Mouse (Mus musculus) frontal cortex, postnatal 14 days (tissue): ENCODE results near the gene Grap.

Experiments
- DNase-seq, 2 experiments: peaks; one replicate each; pipeline ENCODE4 v3.0.0; 2022; ENCODE audit warnings: low spot score in 2 of 2

Gene Grap

DNA sequence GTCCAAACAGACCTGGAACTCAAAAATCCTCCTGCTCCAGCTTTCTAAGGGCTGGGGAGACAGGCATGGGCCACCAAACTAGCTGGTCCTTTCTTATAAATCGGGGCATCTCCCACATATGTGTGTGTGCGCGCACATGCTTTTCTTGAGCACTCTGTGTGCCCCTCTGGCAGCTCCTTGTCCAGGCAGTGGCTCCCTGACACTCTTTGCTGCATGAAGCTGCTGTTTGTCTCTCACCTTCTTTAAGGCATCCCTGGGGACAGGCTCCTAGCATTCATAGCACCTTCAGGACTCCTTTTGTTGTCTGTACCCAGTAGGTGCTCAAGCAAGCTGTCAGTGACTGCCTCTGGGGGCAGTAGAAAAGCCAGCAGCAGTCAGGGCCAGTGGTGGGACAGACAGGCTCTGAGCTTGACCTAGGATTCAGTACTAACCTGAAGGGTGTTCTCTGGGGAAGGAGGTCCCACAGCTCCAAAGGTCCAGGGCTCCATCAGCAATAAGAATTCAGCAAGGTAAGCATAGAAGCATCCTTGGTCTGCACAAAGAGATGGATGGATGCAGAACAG lies 5.4 kb downstream of the Grap start:
- no peak for DNase-seq

DNA sequence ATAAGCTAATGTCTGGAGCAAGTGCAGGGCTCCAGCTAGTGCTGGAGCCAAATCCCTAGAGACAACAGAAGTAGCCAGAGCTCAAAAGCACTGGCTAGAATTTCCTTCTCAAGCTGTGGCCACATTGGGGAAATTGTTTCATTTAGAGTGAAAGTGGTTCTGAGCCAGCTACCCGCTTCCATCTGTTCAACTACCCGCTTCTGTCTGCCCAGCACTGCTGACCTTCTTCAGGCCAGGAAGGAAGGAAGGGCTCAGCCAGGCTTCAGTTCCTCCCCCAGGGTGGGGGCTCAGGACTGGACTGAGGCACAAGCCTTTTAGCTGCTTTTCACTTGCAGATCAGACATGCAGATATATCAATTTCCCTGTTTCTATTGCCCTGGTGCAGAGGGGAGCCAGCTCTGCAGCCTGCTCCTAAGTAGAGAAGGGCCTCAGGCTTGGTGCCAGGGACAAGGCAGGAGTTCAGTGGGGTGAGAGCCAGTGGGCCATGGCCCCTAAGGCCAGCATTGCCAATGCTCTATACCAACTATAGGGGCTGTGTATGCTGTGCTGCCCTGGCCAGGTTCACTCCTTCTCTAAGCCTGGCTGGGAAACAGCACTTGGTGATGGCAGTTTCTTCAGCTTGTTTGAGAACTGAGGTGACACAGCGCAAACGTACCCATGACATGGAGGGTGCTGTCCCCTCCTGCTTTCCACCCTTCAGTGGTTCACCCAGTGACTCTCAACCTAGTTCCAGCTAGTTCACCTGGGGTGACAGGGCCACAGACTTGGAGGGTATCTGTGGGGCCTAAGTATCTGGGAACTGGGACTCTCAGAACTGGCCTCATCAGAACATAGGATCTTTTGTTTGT lies 6.2 kb downstream of the Grap start:
- DNase-seq = peak in 1 of 2 experiments; percentile 26

DNA sequence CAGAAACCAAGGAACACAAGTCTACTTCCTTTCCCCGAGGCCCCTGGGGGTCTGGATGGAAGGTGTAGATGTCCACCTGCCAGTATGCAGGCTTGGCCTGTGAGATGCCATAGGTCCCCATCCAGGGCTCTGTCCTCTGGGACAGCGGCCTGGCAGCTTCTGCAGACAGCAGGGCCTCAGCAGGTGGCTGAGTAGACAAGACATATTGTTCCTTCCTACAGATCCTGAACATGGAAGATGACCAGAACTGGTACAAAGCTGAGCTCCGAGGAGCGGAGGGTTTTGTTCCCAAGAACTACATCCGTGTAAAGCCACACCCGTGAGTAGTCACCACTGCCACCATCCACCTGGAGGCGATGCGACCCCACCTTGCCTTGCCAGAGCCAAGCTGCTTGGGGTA lies 6.9 kb downstream of the Grap start:
- DNase-seq = no peak

DNA sequence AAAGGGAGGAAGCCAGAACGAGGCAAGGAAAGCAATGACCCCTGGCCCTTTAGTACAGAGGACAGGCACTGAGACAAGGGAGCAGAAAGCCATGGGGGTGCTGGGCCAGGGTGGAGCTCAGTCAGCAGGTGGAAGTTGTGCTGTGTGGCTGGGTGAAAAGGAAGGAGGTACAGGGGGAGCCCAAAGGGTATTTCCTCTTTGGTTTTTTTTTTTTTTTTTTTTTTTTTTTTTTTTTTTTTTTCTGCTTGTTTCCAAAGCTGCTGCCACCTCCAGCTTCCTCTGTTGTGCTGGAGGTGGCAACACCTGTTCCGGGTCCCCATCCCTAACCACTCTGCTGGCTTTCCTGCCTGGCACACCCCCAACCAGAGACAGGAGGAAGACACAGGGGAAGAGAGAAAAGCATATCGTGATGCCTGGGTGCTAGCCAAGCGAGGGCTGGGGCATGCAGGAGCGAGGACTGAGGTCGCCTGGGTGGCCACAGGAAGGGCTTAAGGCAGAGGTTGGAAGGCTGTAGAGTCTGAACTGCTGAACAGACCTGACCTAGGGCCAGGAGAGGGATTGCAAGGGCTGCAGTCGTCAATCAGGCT lies 7.8 kb downstream of the Grap start:
- no peak for DNase-seq

DNA sequence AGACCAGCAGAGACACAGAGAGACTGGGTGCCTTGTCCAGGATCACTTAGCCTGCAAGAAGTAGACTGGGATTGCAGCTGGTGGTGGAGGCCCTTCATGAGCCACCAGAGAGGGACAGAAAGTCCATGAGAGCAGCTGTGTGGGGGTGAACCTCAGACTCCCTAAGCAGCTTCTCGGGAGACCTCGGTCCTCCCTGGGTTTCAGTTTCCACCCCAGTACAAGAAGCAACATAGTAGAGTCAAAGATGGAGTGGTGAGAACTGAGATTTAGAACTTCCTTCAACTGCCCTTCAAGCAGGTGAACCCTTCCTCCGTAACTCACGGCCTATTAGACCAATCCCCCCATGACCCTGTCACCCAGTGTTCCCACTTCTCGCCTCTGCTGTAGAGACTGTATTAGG lies 9.1 kb downstream of the Grap start:
- DNase-seq = no peak

DNA sequence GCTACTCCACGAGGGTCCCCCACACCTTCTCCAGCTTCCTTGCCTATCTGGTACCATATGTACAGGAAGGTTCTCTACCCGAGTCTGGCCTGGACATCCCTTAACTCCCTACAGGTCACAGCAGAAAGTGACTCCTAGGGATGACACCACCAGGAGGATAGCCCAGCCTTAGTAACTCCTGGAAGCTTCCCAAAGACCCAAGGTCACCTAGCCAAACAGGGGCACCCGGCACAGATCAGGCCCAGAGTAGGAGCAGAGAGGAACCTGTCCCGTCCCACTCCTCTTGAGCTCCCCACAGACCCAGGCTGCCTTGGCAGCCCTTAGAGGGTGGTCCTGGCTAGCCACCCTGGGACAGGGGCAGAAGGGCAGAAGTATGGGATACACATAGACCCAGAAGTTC lies 12.3 kb downstream of the Grap start:
- no peak for DNase-seq

DNA sequence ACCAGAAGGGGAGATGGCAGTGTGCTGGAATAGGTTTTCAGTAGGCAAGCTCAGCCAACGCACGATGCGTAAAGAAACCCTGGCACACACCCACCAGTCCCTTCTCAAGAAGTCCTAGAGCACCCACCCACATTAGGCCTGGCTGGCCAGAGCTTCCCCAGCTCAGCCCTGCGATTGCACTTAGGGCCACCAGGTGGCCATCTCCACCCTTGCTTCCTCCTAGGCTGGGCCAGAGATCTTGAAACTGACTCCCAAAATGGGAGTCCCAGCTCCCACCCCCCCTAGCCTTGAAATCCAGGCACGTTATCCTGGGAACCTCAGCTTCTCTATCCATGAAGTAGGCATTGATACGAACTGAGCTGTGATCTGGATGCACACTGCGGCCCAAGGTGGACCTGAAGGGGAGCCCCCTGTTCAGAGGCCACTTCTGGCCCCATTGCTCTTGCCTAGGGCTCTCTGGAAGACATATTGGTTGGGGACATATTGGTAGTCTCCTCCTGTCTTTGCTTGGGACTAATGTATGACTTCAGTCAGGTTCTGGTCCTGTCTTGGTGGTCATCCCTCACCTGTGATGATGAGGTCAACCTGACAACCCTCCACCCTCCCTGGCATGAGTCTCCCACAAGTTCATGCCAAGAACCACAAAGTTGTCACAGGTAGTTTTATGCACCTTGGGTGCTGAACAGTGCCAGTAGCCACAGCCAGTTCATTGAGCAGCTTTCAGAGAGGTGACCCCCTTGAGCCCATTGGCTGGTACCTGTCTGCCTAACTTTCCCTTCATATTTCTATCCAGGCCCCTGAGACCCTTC lies 13.1 kb downstream of the Grap start:
- DNase-seq = no peak

DNA sequence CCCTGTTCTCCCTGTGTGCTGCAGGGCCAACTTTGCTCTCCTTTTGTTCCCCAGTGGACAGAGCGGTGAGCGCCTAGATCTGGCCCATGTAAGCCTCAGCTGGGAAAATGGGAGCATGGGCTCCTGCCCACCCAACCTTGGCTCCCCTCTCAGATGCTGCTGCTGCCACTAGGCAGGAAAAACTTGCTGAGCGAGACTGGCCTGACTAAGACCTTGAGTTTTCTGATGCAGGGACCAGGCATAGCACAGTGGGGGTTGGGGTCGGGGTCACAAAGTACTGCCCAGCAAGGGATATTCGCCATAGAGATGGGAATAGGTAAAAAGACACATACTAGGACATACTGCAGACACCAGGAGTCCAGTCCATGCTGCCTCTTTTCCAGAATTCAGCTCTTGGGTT lies 14.2 kb downstream of the Grap start:
- DNase-seq = no peak

DNA sequence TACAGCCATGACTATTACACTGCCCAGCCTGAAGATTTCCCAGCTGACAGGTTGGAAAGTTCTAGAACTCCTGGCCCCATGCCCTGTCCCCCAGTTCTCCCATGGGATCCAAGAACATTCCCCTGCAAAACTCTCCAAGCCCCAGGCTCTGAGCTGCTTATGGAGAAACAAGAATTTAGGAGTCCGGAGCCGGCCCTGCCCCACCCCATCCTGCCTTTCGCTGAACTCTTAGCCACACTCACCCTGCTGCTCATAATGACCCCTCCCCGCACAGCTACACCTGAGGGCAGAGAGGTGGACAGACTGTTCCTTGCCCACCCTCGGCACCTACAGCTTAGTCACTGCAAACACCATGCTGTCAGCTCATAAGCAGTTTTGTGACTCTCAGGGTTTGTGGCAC lies 14.7 kb downstream of the Grap start:
- DNase-seq = no peak

DNA sequence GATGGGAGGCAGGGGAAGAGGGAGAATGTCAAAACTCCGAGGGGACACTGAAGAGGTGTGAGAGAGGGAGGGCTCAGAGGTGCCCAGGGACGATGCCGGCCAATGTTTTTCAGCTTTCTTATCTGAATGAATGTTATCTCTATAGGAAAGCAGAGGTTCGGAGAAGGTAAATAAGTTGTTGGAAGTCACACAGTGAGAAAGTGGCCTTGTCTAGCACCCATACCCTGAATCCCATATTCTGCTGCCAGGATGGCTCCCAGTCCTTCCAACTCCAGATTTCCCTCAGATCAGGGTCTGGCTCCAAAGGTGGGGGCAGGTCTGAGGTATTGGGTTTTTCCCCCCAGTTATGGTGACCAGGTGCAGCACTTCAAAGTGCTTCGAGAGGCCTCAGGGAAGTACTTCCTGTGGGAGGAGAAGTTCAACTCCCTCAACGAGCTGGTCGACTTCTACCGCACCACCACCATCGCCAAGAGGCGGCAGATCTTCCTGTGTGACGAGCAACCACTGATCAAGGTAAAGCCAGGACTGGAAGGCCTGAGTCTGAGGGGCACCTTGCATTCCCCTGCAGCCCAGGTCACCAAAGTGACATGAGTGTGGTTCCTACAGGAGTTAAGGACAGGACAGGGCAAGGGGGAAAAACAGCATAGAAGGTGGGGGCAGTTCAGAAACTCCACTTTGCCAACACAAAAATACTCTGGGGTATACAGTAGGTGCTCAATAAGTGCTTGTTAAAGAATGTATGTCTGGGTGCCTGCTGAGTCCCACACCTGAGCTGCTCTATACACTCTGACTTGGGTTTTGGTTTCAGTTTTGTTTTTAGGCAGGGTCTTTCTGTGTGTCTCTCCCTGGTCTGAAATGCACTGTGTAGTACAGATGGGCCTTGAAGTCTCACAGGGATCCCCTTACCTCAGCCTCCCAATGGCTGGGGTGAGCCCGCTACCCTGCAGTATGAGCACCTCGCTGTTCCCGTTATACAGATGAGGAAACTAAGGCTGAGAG lies 16.7 kb downstream of the Grap start:
- DNase-seq = no peak

DNA sequence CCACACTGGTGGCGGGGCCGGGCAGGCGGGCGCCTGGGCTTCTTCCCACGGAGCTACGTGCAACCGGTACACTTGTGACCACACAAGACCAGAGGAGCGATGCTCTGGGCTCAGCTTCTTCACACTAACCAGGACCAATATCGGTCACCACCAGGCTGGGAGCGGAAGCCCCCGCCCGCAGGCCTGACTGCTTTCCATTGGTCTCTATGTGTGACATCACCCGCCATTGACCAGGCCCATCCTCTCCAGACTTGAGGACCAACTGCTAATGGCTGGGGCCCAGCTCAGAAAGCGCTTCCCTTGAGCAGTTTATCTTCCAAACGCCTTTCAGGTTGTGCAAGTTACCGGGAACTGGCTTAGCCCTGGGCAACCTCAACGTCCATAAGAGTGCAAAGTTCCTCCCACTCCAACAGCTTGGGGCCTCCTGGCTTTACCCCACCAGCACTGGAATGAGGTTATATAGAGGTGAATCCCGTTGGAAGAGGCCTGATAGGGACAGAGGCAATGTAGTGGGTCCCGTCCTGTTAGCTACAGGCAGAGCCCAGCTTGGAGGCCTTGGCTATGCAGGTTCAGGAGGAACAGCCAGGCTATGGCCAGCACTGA lies 18.8 kb downstream of the Grap start:
- DNase-seq = no peak

DNA sequence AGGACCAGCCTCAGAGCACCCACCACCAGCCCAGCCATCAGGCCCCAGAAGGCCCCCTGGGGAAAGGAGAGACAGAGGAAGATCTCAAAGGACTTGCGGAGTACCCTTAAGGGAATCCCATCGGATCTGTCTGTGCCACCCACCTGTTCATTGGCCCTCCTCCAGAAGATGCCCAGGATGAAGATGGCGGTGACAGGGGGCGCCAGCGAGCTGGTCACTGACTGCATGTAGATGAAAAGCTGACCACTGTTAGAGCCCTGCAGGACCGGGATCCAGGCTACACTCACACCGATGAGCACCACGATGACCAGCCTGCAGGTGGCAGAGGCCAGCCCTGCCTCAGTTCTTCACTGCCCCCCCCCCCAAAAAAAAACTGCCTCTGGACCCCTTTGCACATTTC lies 20.6 kb downstream of the Grap start:
- no peak for DNase-seq

DNA sequence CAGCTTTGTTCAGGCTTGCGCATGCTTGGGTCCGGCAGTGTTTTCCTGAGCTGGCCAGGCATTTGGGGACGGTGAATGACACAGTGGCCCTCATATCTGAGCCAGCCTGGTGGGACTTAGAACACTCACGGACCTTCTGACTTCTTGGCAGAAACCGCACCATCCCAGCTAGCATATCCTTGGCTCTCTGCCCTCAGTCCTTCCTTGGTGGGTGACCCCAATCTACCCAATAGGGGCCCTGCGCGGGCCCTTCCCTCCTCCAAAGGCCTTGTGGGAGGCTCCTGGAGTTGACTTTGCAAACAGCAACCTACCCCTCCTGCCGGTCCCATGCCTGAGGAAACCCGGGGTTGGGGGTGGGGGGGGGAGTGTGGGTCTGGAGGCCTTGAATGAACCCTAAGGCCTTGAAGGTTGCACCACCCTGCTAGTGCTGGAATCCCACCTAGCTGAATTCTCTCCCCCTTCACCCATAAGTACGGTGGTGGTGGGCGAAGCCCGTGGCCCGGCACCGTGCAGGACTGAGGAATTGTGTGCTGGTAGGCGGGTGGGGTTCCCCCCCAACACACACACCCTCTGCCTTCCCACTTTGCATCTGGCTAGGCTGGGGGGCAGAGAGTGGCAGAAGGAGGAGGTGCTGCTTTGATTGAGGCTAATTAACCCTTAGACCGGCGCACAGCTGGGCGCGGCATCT lies 21.2 kb downstream of the Grap start:
- DNase-seq = no peak

DNA sequence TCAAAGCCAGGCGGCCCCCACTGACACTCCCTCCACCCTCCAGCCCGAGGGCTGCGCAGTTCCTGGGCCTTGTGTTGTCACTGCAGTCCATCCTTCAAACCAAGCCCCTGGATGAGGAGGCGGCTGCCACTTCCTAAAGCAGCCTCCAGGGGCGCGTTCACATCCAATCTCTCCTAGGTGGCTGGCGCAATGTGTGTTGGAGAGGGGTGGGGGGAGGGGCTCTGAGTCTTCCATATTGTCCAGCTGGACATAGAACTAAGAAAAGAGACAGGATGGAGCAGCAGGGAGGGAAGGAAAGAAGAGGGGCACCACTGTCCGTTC lies 21.7 kb downstream of the Grap start:
- no peak for DNase-seq

DNA sequence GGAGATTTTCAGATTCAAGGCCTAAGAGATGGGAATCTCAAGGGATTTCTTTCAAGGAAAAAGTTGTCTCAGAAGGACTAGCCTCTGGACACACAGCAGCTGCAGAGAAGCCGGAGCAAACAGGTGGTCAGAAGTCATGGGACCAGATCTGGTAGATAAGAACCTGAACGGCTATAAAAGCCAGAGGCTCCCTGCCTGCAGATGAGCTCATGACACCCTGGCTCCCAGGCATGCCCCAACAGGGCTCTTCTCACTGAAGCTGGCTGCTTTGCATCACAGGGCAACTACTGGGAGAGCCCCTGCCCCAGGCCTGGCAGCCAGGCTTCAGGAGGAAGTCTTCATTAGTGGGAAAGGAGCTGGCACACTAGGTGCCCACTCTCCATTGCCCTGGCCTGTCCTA lies 22.3 kb downstream of the Grap start:
- DNase-seq = no peak

DNA sequence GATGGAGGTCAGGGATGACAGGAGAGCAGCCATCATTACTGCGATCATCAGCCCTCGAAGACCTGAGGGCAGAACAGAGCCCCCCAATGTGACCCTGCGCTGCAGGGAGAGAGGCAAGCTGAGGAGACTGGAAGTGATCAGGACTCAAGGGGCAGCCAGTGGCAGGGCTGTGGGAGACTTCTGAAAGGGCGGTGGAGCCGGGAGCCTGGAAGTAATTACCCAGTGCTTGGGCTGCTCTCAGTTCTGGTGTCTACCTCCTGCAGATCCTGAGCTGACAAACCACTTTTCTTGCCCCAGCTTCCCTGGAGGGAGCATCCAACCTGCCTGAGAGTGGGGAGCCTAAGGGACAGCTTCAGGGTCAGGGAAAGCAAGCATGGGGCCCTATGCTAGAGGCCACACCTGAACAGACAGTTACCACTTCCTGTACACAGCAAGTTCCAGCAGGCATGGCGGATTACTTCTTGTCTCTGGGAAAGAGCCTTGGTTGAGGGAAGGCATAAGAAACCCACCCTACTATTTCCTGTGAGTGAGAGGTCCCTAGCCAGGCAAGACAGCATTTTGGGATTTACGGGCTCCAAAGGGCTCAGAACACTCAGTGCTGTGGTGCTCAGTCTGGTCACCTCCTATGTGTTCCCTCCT lies 23.3 kb downstream of the Grap start:
- no peak for DNase-seq

DNA sequence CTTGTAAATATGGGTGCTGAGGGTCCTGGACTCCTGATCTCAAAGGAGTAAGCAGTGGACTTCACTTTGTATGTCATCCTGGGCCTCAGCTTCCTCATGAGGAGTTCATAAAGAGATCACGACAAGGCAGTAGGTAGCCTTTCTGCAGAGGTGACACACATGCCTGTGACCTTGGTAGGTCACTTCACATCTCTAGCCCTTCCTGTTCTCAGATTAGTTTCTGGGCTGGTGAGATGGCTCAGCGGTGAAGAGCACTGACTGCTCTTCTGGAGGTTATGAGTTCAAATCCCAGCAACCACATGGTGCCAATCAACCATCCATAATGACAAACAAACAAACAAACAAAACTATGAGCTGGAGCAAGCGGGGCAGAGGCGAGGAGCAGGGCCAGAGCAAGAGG lies 24.6 kb downstream of the Grap start:
- no peak for DNase-seq

DNA sequence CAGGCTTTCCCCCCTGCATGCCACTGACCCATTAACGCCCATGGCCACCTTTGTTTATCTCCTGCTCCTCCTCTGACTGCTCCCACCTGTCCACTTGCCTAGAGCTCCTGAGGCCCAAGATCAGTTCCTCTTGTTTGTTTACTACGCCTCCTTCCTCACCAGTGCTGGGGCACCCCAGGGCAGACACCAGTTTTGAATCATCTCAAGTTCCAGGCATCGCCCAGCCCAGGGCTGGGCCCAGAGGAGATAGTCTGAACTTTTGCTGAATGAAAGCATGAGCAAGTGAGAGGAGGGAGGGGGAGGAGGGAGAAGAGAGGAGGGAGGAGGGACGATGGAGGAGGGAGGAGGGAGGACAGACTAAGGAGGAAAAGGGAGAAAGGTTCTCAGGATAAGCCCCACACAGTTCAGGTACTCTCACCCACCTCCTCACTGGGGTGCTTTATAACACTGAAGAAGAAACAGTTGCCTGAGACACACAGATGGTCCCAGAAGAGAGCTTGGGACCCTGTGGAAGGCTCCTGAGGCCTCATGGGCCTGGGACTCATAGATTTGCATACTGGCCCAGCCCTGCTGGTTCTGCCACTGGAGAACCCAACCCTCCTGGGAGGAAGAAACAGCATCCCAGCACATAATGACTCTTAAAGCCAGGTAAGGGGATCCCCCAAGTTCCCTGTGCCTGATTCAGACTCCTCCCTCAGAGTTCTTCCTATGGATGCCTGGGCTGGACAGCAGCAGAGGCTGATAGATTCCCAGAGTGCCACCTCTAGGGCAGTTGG lies 26.2 kb downstream of the Grap start:
- DNase-seq = no peak
